Mouse (Mus musculus) kidney, adult 8-10 months (tissue): ENCODE measurements around the gene Srrm3.
A peak's percentile ranks its signal among the peaks of the same experiment; 100 is the strongest.

ENCODE experiments used
- DNase-seq, 2 experiments: peaks; one replicate each; pipeline ENCODE4 v3.0.0; 2022

The Srrm3 gene

GRCm38 (mm10) chr5:135907256-135907655 lies 100.6 kb downstream of the Srrm3 start:
- DNase-seq: no peak

GRCm38 (mm10) chr5:135908185-135908584 lies 101.5 kb downstream of the Srrm3 start:
- DNase-seq: no peak

GRCm38 (mm10) chr5:135908989-135909388 lies 102.3 kb downstream of the Srrm3 start:
- DNase-seq: no peak

- no peak for DNase-seq
Observed at GRCm38 (mm10) chr5:135909646-135910045, 103.0 kb downstream of the Srrm3 start.

GRCm38 (mm10) chr5:135910813-135911212 lies 104.1 kb downstream of the Srrm3 start:
- DNase-seq: no peak

- no peak for DNase-seq
Observed at GRCm38 (mm10) chr5:135911633-135912220, 105.0 kb downstream of the Srrm3 start.

DNA sequence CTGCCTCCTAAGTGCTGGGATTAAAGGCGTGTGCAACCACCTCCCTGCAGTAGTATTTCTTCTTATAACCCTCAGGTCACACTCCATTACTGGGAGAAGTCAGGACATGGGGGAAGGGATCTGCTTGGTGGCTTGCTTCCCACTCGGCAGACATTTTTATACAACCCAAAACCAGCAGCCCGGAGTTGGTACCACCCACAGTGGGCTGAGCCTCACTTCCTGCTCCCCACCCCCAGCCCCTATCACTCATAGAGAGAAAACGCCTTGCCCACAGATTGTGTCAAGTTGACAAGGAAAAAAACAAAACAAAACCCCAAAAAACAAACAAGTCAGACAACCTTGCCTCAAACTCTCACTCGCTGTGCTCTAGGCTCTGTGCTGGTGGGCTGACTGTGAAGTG lies 106.5 kb downstream of the Srrm3 start:
- DNase-seq: no peak

GRCm38 (mm10) chr5:135914156-135914555 lies 107.5 kb downstream of the Srrm3 start:
- no peak for DNase-seq

- DNase-seq: peak in 1 of 2 experiments; percentile 38
Observed at GRCm38 (mm10) chr5:135916051-135916565, 109.4 kb downstream of the Srrm3 start.

DNA sequence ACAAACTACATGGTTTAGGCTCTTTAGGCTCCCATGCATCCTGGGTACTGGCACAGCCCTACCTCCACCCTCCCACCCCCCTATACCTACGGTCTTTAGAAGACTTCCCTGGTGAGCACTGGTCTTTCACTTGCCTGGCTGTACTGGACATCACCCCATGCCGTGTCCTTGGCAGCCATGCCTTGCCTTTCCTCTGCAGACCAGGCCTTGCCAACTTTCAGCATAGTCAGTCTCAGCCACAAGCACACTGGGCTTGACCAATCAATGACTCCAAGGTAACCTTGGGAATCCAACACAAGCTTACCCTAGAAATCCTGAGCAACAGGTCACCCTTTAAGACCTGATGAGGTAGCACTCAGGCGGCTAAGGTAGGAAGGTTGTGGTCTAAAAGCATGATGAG lies 109.9 kb downstream of the Srrm3 start:
- peak; percentile 28 to 32 for DNase-seq

GRCm38 (mm10) chr5:135917327-135918058 lies 110.8 kb downstream of the Srrm3 start:
- DNase-seq: no peak

GRCm38 (mm10) chr5:135918059-135918437 lies 111.4 kb downstream of the Srrm3 start:
- DNase-seq: no peak

- DNase-seq: no peak
Observed at GRCm38 (mm10) chr5:135918593-135918992, 111.9 kb downstream of the Srrm3 start.

- DNase-seq: peak; percentile 42 to 49
Observed at GRCm38 (mm10) chr5:135919902-135920301, 113.2 kb downstream of the Srrm3 start.

DNA sequence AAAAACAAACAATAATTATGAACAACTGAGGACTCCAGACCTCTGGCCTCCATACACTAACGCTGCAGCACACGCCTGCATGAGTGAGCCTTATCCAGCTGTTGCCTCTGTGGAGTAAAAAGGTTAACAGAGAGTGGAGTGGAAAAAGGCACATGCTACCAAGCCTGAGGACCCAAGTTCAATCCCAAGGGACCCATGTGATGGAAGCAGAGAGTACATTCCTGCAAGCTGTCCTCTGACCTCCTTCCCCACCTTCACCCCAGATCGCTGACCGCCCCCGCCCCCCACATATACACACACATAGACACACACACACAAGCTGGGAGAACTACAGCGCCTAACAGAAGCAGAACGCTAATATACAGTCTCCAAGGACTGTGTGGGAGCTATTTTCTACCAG lies 117.2 kb downstream of the Srrm3 start:
- no peak for DNase-seq
